Mouse (Mus musculus) stomach, postnatal 0 days (tissue): ENCODE measurements around the gene Eif4g1. TPM values are rescaled to one million over a fixed set of nuclear protein-coding genes. Genes with fewer than 3 reads are reported as not detected.

Experiments used
- ATAC-seq: fragments of 200-750 bp; cut with Nextera tagmentation; 2 replicates; pipeline ENCODE4 v1.8.0; 2017; ENCODE audit not compliant: low FRiP score, low TSS enrichment
- DNase-seq: peaks from one replicate; pipeline ENCODE4 v3.0.0-alpha.2; 2016; ENCODE audit warnings: low spot score
- H3K27ac ChIP-seq: fragments of 300-500 bp; sonication (generic); replicated peaks from 2 replicates; pipeline ENCODE4 v1.5.1; 2014; ENCODE audit warnings: mild to moderate bottlenecking, control low read depth
- H3K27me3 ChIP-seq: fragments of 300-500 bp; sonication (generic); 2 replicates; pipeline ENCODE4 v1.6.1; 2014; ENCODE audit warnings: low read length; ENCODE audit not compliant: control insufficient read depth, insufficient read depth
- H3K36me3 ChIP-seq: fragments of 300-500 bp; sonication (generic); 2 replicates; pipeline ENCODE4 v1.6.1; 2014; ENCODE audit warnings: low read length, mixed read lengths; ENCODE audit not compliant: control insufficient read depth, insufficient read depth
- H3K4me1 ChIP-seq: fragments of 300-500 bp; sonication (generic); replicated peaks from 2 replicates; pipeline ENCODE4 v1.6.1; 2014; ENCODE audit warnings: antibody characterized with exemption; ENCODE audit not compliant: control insufficient read depth, insufficient read depth
- H3K4me2 ChIP-seq: fragments of 300-500 bp; sonication (generic); replicated peaks from 2 replicates; pipeline ENCODE4 v1.6.1; 2014; ENCODE audit warnings: low read depth, mild to moderate bottlenecking, control low read depth, moderate library complexity
- H3K4me3 ChIP-seq: fragments of 300-500 bp; sonication (generic); 2 replicates; pipeline ENCODE4 v1.5.1; 2014; ENCODE audit warnings: low read depth, low read length, control low read depth
- H3K9ac ChIP-seq: fragments of 300-500 bp; sonication (generic); 2 replicates; pipeline ENCODE4 v1.6.1; 2014; ENCODE audit warnings: mild to moderate bottlenecking, low read length, control low read depth, mixed read lengths
- H3K9me3 ChIP-seq: fragments of 300-500 bp; sonication (generic); 2 replicates; pipeline ENCODE4 v1.6.1; 2016; ENCODE audit warnings: low read length; ENCODE audit not compliant: control insufficient read depth
- CTCF ChIP-seq: IDR thresholded peaks from 2 replicates; pipeline ENCODE4 v1.5.1; 2016; ENCODE audit warnings: antibody characterized with exemption, low read depth, mild to moderate bottlenecking, moderate library complexity
- EP300 ChIP-seq: optimal IDR thresholded peaks from 2 replicates; pipeline ENCODE3; 2016; ENCODE audit warnings: antibody characterized with exemption
- WGBS: fragments of 180-500 bp; shearing (Covaris S2); extraction: QIAGEN DNeasy Blood & Tissue Kit; methylation state at CpG from one replicate; pipeline ENCODE4 v1.1.7; 2014; 5-methylcytosine and 5-hydroxymethylcytosine counted together
- polyA plus RNA-seq: library from polyadenylated mRNA; unstranded; fragments of >200 nt; fragmentation: Nextera tagmentation; extraction: Ambion mirVana; gene quantifications from 2 replicates; pipeline ENCODE4 v1.2.1, GENCODE M21; 2015

Eif4g1 gene
- polyA plus RNA-seq, 1 experiment from 2014 or later = 86.1 TPM

DNA sequence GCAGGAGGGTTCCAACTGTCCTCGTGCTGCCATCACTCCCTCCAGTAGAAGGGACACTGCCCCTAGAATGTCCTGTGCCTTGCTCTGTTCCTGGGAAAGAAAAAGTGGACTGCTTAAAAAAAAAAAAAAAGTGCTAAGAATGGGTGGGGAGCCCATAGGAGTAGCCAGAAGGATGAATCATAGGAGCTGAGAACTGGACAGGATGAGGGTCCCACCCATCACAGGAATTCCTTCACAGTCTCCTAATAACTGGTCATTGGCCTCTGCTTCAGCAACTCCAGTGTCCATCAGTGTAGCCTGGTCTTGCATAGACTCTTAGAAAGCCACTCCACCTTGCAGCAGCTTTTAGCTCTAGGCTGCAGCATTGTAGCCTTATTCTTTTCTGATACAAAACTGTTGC is 58.3 kb downstream of the Eif4g1 start:
- Histone ChIP-seq H3K36me3 (no peaks in the 10 kb centered on the region; the same call in 1 of the 2 replicates), H3K9me3 (no peaks in the 10 kb centered on the region), H3K9ac (0 out of 2 replicates have a peak overlapping the region, but pooled peaks have one; percentile 13), H3K4me3 (no peak overlapping the region), H3K4me2 (no peak overlapping the region), H3K27ac (no peak overlapping the region), H3K4me1 (no peaks in the 10 kb centered on the region; the same call in 1 of the 2 replicates), H3K27me3 (no peaks in the 10 kb centered on the region)
- whole genome bisulfite sequencing = 71% methylated on average over 1 of the region's 1 CpGs
- TF ChIP-seq EP300 (no peak), CTCF (no peak)
- ATAC-seq (peak; percentile 64; the same call in 1 of the 2 replicates), DNase-seq (no peak)

DNA sequence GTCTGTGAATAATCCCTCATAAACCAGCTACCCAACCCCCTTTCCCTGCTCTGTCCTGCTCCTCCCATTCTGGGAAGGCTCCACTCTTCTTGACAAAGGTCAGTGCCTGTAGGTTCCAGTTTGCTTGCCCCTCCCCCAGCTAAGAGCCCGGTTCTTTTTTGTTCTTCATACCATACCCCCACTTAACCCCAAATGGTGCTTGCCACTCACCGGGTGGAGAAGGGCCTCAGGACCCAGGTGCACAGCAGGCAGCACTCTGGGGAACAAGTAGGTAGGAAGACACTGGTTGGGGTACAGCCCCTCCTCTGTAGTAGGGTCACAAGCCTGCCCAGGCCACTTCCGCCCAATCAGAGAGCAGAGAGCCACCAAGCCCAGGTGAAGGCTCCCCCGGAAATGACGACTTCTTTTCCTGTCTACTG is 62.2 kb downstream of the Eif4g1 start:
- Histone ChIP-seq H3K4me3 (no peak overlapping the region), H3K9me3 (no peaks in the 10 kb centered on the region), H3K4me1 (no peaks in the 10 kb centered on the region; the same call in 1 of the 2 replicates), H3K36me3 (no peaks in the 10 kb centered on the region), H3K9ac (no peak overlapping the region), H3K27ac (no peak overlapping the region), H3K4me2 (no peak overlapping the region), H3K27me3 (no peaks in the 10 kb centered on the region)
- no peak for ATAC-seq
- WGBS = 36% methylated on average over 5 of the region's 5 CpGs
- DNase-seq = no peak
- TF ChIP-seq CTCF (no peak), EP300 (no peak)

DNA sequence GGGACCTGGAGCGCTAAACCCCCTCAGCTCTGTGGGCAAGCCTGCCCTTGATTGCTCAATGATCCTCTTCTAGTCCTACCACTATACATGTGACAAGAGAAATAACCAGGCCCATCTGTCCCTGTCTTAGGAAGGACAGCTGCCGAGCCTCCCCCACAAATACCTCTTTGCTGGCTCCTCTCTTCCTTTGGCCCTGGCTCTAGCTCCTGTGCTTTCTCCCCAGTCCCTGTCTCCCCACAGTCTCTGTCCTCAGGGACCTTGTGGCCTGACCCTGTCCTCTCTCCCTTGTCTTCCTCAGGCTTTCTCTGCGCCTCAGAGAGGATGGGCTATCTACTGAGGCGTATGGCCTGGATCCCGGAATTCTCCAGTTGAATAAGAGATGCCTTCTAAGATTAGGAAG is 63.6 kb downstream of the Eif4g1 start:
- H3K4me1 ChIP-seq = no peaks in the 10 kb centered on the region
- no peak overlapping the region for H3K9ac ChIP-seq
- H3K36me3 ChIP-seq = no peaks in the 10 kb centered on the region
- no peaks in the 10 kb centered on the region for H3K27me3 ChIP-seq
- H3K9me3 ChIP-seq = no peaks in the 10 kb centered on the region
- TF ChIP-seq CTCF = no peak
- TF ChIP-seq EP300 = no peak
- no peak for ATAC-seq
- no peak overlapping the region for H3K4me2 ChIP-seq
- DNase-seq = no peak
- H3K27ac ChIP-seq = peak overlapping the region; percentile 30; the same call in 1 of the 2 replicates
- no peak overlapping the region for H3K4me3 ChIP-seq
- 68% methylated on average over 5 of the region's 5 CpGs for WGBS

DNA sequence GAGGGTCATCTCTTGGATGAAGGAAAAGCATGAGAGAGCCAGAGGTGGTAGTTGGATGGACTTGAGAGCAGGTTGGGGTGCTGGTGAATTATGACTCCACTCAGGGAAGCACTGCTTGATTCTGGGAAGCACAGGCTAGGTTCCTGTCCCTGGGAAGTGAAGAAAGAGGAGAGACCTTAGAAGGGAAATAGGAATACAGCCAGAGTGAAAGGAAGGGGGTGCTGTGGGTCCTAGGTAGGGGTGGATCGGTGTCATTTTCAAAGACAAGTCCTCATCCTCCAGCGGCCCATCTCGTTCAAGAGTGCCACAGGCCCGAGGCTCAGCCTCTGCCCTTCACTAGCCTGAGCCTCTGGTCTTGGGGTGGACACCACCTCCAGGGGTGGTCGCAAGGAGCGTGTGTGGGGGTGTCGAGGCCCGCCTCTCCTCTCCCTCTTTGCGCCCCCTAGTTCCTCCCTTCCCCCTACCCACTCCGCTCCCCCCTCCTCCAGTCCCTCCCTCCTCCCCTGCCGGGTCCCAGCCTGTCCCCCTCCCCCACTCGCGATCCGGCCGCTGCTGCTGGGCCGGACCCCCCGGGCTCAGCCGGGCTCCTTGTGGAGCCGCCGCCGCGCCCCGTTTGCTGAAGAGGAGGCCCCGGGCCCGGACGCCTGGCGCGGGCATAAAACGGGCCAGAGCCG is 64.3 kb downstream of the Eif4g1 start:
- ATAC-seq (peak; percentile 5; the same call in 1 of the 2 replicates), DNase-seq (no peak)
- Histone ChIP-seq H3K4me3 (peak overlapping the region; percentile 62), H3K4me2 (peak overlapping the region; percentile 98), H3K9me3 (no peaks in the 10 kb centered on the region), H3K27me3 (no peaks in the 10 kb centered on the region), H3K9ac (peak overlapping the region; percentile 74), H3K4me1 (no peaks in the 10 kb centered on the region), H3K36me3 (no peaks in the 10 kb centered on the region), H3K27ac (peak overlapping the region; percentile 86)
- 2% methylated on average over 15 of the region's 30 CpGs for WGBS
- no peak; the same call in 1 of the 2 replicates for TF ChIP-seq CTCF
- no peak for TF ChIP-seq EP300

DNA sequence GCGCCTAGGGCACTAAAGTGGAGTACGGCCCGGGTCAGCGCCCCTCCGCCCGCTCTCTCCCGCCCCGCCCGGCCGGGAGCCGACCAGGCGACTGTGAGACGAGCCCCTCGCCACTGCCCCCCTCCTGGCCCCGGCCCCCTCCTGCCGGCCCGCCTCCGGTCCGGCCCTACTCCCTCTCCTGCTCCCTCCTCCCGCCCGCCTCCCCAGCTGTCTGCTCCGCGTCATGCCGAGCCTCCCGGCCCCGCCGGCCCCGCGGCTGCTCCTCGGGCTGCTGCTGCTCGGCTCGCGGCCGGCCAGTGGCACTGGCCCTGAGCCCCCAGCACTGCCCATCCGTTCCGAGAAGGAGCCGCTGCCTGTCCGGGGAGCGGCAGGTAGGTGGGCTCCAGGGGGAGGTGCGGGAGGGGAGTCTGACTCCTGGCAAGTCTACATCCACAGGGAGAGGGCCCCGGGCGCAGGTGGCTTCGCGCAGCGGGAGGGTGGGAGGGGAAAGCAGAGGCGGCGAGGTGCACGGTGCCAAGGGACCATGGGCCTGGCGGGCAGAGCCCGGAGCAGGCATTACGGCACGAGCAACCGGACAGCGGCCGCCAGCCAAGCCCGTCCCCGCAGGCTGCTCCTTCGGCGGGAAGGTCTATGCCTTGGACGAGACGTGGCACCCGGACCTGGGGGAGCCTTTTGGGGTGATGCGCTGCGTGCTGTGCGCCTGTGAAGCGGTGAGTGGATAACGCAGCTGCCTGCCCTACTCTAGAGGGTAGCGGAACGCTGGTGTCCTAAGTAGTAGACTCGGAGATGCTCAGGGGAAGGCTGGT is 65.0 kb downstream of the Eif4g1 start, which contains the start of gene Chrd:
Chrd (plus strand) TSS at position 203 of the 806 bp plus-strand sequence.
- H3K36me3 ChIP-seq = no peaks in the 10 kb centered on the region
- H3K9ac ChIP-seq = peak within 1 kb of the TSS; percentile 74
- TF ChIP-seq CTCF = no peak
- no peak for TF ChIP-seq EP300
- H3K4me1 ChIP-seq = no peaks in the 10 kb centered on the region
- no peaks in the 10 kb centered on the region for H3K9me3 ChIP-seq
- DNase-seq = peak; percentile 77
- H3K4me3 ChIP-seq = peak within 1 kb of the TSS; percentile 62
- peak within 1 kb of the TSS; percentile 98 for H3K4me2 ChIP-seq
- peak; percentile 80 for ATAC-seq
- 2% methylated on average over 64 of the region's 70 CpGs for WGBS
- H3K27me3 ChIP-seq = no peaks in the 10 kb centered on the region
- peak within 1 kb of the TSS; percentile 86 for H3K27ac ChIP-seq
